Mouse (Mus musculus) neural tube, embryonic 12.5 days (tissue): ENCODE measurements around the gene Olfr391-ps. TPM values are rescaled to one million over a fixed set of nuclear protein-coding genes. Genes with fewer than 3 reads are reported as not detected.

Experiments used
- ATAC-seq: fragments of 200-750 bp; cut with Nextera tagmentation; 2 replicates; pipeline ENCODE4 v1.8.0; 2017; ENCODE audit warnings: low read depth, mild to moderate bottlenecking, moderate TSS enrichment, moderate library complexity; ENCODE audit not compliant: low FRiP score
- H3K27ac ChIP-seq: fragments of 300-500 bp; sonication (generic); 2 replicates; pipeline ENCODE4 v1.5.1; 2016
- H3K27me3 ChIP-seq: fragments of 300-500 bp; sonication (generic); replicated peaks from 2 replicates; pipeline ENCODE4 v1.6.1; 2016; ENCODE audit warnings: mild to moderate bottlenecking
- H3K36me3 ChIP-seq: fragments of 300-500 bp; sonication (generic); 2 replicates; pipeline ENCODE4 v1.6.1; 2016; ENCODE audit warnings: mild to moderate bottlenecking
- H3K4me1 ChIP-seq: fragments of 300-500 bp; sonication (generic); 2 replicates; pipeline ENCODE4 v1.6.1; 2016
- H3K4me2 ChIP-seq: fragments of 300-500 bp; sonication (generic); replicated peaks from 2 replicates; pipeline ENCODE4 v1.6.1; 2016; ENCODE audit warnings: mild to moderate bottlenecking
- H3K4me3 ChIP-seq: fragments of 300-500 bp; sonication (generic); 2 replicates; pipeline ENCODE4 v1.5.1; 2016
- H3K9ac ChIP-seq: fragments of 300-500 bp; sonication (generic); 2 replicates; pipeline ENCODE4 v1.6.1; 2016; ENCODE audit warnings: mild to moderate bottlenecking
- H3K9me3 ChIP-seq: fragments of 300-500 bp; sonication (generic); 2 replicates; pipeline ENCODE4 v1.6.1; 2016; ENCODE audit warnings: mild to moderate bottlenecking
- WGBS: fragments of 180-500 bp; shearing (Covaris S2); methylation state at CpG from one replicate; pipeline ENCODE4 v1.1.7; 2016; 5-methylcytosine and 5-hydroxymethylcytosine counted together
- polyA plus RNA-seq: library from polyadenylated mRNA; unstranded; fragments of >200 nt; fragmentation: Nextera tagmentation; extraction: Ambion mirVana; gene quantifications from 2 replicates; pipeline ENCODE4 v1.2.1, GENCODE M21; 2016

Olfr391-ps gene
- not detected in 2 replicates for polyA plus RNA-seq

GRCm38 (mm10) chr11:73802952-73803351 is at the start of gene Olfr391-ps:
Gene Olfr391-ps (minus strand): TSS chr11:73803052.
- ATAC-seq, result no peak
- Histone ChIP-seq H3K4me3 (no peak within 1 kb of the TSS), H3K4me2 (no peak within 1 kb of the TSS), H3K36me3 (no peaks in the 10 kb centered on the region), H3K9me3 (0 out of 2 replicates have a peak, but pooled peaks cover 8% of the 10 kb centered on the region), H3K9ac (no peak within 1 kb of the TSS), H3K27ac (no peak within 1 kb of the TSS), H3K27me3 (no peaks in the 10 kb centered on the region), H3K4me1 (no peaks in the 10 kb centered on the region)
- 32% methylated on average over 1 of the region's 1 CpGs for WGBS

GRCm38 (mm10) chr11:73851354-73851753 is 48.5 kb upstream of the Olfr391-ps start, which contains the start of gene Olfr393:
Gene Olfr393 (minus strand): TSS chr11:73851454.
- Histone ChIP-seq H3K9me3 (peaks cover 10% of the 10 kb centered on the region; the same call in 1 of the 2 replicates), H3K4me1 (no peaks in the 10 kb centered on the region)
- no peak for ATAC-seq

DNA sequence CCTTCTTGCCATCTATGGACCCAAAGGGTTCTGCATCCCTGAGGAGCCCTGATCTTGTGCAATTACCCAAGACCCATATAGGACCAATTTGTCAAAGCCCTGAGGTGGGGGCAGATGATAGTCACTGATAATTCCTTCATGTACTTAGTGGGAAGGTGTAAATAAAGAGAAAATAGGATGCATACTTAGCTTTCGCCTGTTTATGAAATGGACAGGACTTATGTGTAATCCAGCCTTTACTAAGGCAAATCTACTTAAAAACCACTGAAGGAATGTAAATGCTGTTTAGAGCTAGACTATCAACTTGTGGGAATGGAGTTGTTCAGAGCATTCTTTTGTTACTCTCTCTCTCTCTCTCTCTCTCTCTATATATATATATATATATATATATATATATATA is 14.1 kb upstream of the Olfr391-ps start, which contains the start of gene Olfr392:
TSS of gene Olfr392 (minus strand) at position 101 of the 400 bp plus-strand sequence.
- no peaks in the 10 kb centered on the region for H3K36me3 ChIP-seq
- no peaks in the 10 kb centered on the region for H3K27me3 ChIP-seq
- no peaks in the 10 kb centered on the region for H3K4me1 ChIP-seq
- H3K27ac ChIP-seq, result no peak within 1 kb of the TSS
- peaks cover 6% of the 10 kb centered on the region for H3K9me3 ChIP-seq
- no peak within 1 kb of the TSS for H3K9ac ChIP-seq
- no peak within 1 kb of the TSS for H3K4me3 ChIP-seq
- ATAC-seq, result no peak
- WGBS, result 86% methylated on average over 1 of the region's 1 CpGs
- H3K4me2 ChIP-seq, result no peak within 1 kb of the TSS

More at GRCm38 (mm10) chr11:73851354-73851753, 48.5 kb upstream of the Olfr391-ps start, which contains the start of gene Olfr393:
- Histone ChIP-seq H3K27ac (no peak within 1 kb of the TSS), H3K4me2 (no peak within 1 kb of the TSS), H3K4me3 (no peak within 1 kb of the TSS), H3K36me3 (no peaks in the 10 kb centered on the region), H3K27me3 (no peaks in the 10 kb centered on the region), H3K9ac (no peak within 1 kb of the TSS)

DNA sequence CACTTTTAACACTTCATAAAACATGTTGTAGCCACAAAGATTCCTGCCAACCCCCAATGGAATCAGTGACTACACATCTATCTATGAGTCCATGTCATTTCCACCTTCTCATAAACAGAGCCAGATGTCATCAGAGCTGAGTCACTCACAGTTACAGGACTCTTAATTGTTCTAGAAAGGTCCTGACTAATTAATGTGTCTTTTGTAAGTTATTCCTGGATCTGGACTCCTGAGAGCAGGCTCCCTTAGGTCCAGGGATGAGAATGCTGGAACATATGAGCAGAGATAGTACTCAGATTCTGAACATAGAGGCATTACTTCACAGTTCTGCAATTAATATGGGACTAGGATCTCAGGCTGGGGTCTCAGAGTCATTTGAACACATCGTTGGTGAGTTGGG is 20.2 kb downstream of the Olfr391-ps start, which contains the start of gene Olfr390:
TSS of gene Olfr390 (plus strand) at position 301 of the 400 bp plus-strand sequence.
- Histone ChIP-seq H3K4me1 (no peaks in the 10 kb centered on the region), H3K4me2 (no peak within 1 kb of the TSS), H3K36me3 (no peaks in the 10 kb centered on the region), H3K4me3 (no peak within 1 kb of the TSS), H3K27ac (no peak within 1 kb of the TSS), H3K9ac (no peak within 1 kb of the TSS), H3K9me3 (0 out of 2 replicates have a peak, but pooled peaks cover 12% of the 10 kb centered on the region), H3K27me3 (no peaks in the 10 kb centered on the region)
- WGBS, result 83% methylated on average over 1 of the region's 1 CpGs
- ATAC-seq, result no peak

- Histone ChIP-seq H3K27ac (no peak within 1 kb of the TSS), H3K9me3 (no peaks in the 10 kb centered on the region), H3K27me3 (no peaks in the 10 kb centered on the region), H3K4me2 (no peak within 1 kb of the TSS), H3K36me3 (no peaks in the 10 kb centered on the region), H3K4me3 (no peak within 1 kb of the TSS), H3K4me1 (no peaks in the 10 kb centered on the region), H3K9ac (no peak within 1 kb of the TSS)
- 89% methylated on average over 1 of the region's 1 CpGs for WGBS
- no peak for ATAC-seq
Observed at GRCm38 (mm10) chr11:73780613-73781012, 22.2 kb downstream of the Olfr391-ps start, which contains the start of gene Olfr389. Gene Olfr389 (minus strand): TSS chr11:73780713.

GRCm38 (mm10) chr11:73759115-73759514 is 43.7 kb downstream of the Olfr391-ps start:
- Histone ChIP-seq H3K27ac (no peak overlapping the region), H3K27me3 (no peaks in the 10 kb centered on the region), H3K36me3 (no peaks in the 10 kb centered on the region), H3K9me3 (0 out of 2 replicates have a peak, but pooled peaks cover 16% of the 10 kb centered on the region), H3K4me2 (no peak overlapping the region), H3K9ac (no peak overlapping the region), H3K4me1 (no peaks in the 10 kb centered on the region), H3K4me3 (no peak overlapping the region)
- ATAC-seq, result no peak

Other genes with a start within 250 kb of the Olfr391-ps start
- gene Olfr385, start 210.0 kb downstream of the Olfr391-ps start, polyA plus RNA-seq, result not detected in 2 replicates
- not detected in 2 replicates for gene Olfr384, start 204.5 kb downstream of the Olfr391-ps start, polyA plus RNA-seq
- not detected in 2 replicates for gene Zfp735, start 114.3 kb downstream of the Olfr391-ps start, polyA plus RNA-seq
- not detected in 2 replicates for gene Olfr389, start 22.3 kb downstream of the Olfr391-ps start, polyA plus RNA-seq
- gene Olfr390, start 20.1 kb downstream of the Olfr391-ps start, polyA plus RNA-seq, result not detected in 2 replicates
- not detected in 2 replicates for gene Olfr392, start 14.0 kb upstream of the Olfr391-ps start, polyA plus RNA-seq
- not detected in 2 replicates for gene Olfr393, start 48.4 kb upstream of the Olfr391-ps start, polyA plus RNA-seq
- not detected in 2 replicates for gene Olfr394, start 87.7 kb upstream of the Olfr391-ps start, polyA plus RNA-seq
- not detected in 2 replicates for gene Olfr395, start 106.2 kb upstream of the Olfr391-ps start, polyA plus RNA-seq
- not detected in 2 replicates for gene Olfr23, start 133.6 kb upstream of the Olfr391-ps start, polyA plus RNA-seq
- gene Olfr397, start 157.8 kb upstream of the Olfr391-ps start, polyA plus RNA-seq, result not detected in 2 replicates
- gene Olfr398, start 187.4 kb upstream of the Olfr391-ps start, polyA plus RNA-seq, result not detected in 2 replicates